Mouse (Mus musculus) monocyte, adult 5-6 weeks (primary cell): ENCODE measurements around the gene Crocc2. TPM values are rescaled to one million over a fixed set of nuclear protein-coding genes. Genes with fewer than 3 reads are reported as not detected.
A peak's percentile ranks its signal among the peaks of the same experiment; 100 is the strongest.

Source experiments
- ATAC-seq: fragments of 153-309, 156-312 bp; replicated peaks from 2 replicates; pipeline ENCODE4 v1.8.0; 2017; ENCODE audit warnings: mild to moderate bottlenecking; ENCODE audit not compliant: low TSS enrichment, insufficient number of reproducible peaks, severe bottlenecking, poor library complexity, low FRiP score
- total RNA-seq: library from RNA; stranded (forward); fragments of 200-1000, 200-491, 200-594 nt; gene quantifications from 3 replicates; pipeline ENCODE4 v1.2.3, GENCODE M21; 2017

Gene Crocc2
- total RNA-seq, 1 experiment from 2014 or later, result not detected

DNA sequence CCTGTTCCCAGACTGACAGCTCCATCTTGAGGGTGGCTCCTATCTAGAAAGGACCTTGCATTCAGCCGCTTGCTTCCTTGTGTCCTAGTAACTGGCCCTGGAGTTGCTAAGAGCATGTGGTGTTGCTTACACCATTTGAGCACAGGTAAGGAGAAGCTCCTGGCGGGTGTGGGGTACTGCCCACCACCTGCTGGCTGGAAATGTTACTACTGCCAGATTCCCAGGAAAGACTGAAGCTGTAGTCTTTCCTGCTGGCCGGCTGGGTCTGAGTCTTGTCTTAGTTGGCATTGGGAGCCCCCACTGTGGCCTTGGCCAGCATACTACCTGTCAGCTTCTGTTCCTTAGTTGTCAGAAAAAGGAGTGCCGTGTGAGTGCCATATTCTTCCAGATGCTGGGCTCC lies 69.7 kb downstream of the Crocc2 start:
- no peak for ATAC-seq

DNA sequence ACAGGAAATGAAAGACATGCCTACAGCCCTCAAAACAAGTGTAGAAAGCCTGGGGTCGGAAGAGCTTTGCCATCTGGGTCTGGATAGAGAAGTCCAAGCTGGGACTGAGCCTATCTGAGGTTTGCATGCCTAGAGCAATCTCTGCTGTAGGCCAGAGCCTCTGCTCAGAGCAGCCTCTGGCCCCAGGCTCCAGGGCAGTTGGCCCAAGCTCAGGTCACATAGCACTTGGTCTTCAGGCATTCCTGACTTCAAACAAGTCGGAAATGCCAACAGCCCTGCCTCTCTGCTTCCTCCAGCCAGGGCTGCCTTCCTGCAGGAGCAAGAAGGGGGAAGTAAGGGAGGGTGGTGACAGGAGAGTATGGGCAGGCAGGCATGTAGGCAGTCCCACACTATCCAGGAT lies 77.4 kb downstream of the Crocc2 start:
- ATAC-seq, result 0 out of 2 replicates have a peak, but pooled peaks have one; percentile 17

DNA sequence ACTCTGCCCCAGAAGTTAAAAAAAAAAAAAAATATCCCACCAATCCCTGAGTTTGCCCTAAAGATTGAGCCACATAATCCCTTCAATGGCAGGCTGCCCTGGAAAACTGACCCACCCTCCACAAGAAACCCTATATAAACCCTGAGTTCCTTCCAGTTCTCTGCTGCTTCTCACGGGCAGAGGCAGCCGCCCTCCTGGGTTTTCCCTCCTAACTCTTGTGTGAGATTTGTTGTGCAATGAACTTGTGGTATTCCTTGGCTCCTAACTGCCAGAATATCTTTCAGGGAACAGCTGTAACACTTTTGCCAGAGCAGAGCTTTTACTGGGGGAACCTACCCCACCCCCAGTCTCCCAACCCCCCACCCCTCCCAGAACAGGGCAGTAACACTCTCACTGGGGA lies 84.1 kb downstream of the Crocc2 start:
- no peak for ATAC-seq

DNA sequence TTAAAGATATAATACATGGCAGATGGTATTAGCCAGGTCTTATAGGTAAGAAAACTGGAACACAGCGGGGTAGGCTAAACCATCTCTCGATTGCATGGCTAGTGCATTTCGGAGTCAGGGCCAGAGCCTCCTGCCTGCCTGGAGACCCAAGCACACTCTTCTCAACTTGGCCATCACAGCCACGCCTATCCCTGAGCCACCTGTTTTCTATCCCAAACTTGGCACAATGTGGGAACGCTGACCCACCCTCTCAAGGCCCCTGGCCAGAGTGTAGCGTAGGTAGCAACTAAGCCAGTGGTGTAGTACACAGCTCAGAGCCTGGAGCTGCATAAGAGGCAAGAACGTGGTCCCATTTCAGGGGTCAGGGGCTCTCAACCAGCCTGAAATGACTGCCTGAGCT lies 87.2 kb downstream of the Crocc2 start:
- no peak for ATAC-seq

DNA sequence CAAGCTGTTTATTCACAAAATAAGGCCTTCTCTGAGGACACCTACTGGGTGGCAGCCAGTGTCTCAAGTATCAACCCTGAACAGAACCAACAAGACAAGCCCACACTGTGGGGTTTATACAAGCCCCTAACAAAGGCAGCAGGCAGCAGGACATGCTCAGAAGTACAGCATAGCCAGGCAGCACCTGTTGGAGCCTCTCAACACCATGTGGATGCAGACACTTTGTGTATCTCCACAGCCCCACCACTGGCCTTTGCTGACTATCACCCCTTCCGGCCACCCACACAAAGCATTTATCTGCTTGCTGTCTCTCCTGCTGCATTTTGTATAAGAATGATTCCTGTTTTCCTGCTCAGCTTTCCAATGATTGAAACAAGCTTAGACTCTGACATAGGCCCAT lies 89.0 kb downstream of the Crocc2 start:
- ATAC-seq, result no peak

DNA sequence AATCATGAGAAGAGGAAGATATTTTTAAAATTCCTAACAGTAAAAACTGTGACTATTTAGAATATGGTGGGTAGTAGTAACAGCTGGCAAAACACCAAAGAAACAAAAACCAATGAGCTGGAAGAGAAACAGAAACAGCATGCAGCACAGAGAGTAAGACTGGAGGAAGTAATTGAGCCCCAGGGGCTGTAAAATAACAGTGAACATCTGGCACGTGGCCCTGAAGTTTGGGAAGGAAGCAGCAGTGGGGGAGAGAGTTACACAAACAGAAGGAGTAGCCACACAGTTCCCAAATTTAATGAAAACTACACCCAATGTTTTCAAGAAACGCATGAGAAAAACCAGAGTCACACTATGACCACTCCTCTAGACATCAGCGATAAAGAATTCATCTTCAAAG lies 98.7 kb downstream of the Crocc2 start:
- ATAC-seq, result no peak

DNA sequence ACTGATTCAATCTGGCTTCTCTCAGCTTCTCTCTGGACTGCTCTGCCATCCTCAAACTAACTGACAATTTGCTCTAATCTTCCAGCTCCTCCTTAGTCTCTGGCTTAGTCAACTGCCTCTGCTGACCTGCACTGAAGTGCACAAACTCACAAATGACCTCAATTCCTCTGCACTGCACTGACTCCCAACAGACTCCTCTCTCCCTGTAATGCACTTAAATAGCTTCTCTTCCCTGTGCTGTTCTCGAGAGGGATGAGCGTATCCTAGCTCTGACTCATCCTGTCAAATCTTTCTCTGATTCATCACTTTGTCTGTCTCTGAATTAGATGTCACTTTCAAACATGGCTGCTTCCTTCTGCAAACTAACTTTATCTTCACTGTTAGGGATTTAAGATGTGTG lies 99.7 kb downstream of the Crocc2 start:
- no peak for ATAC-seq

DNA sequence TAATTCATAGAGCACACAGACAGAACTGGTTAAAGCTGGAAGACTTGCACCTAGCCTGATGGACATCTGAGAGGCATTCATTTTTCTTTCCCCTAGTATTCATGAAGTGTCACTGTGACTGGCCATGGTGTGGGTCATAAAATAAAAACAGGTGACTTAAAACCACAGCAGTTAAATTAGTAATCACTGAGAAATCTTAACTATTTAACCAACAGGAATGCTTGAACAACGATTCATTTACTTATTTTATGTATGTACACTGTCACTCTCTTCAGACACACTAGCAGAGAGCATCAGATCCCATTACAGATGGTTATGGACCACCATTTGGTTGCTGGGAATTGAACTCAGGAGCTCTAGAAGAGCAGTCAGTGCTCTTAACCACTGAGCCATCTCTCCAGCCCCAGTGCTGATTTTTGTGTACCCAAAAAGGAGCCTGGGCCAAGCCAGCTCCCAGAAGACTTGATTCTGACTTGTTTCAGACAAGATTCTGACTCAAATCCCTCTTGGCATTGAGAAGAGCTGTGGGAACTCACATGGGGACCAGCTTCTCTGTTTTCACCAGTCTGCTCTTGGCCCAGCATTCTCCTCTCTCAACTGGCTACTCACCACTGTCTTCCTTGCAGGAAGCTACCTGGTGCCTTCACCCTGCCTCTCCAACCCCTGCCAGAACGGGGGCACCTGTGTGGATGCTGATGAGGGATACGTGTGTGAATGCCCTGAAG lies 102.2 kb downstream of the Crocc2 start:
- ATAC-seq, result no peak

DNA sequence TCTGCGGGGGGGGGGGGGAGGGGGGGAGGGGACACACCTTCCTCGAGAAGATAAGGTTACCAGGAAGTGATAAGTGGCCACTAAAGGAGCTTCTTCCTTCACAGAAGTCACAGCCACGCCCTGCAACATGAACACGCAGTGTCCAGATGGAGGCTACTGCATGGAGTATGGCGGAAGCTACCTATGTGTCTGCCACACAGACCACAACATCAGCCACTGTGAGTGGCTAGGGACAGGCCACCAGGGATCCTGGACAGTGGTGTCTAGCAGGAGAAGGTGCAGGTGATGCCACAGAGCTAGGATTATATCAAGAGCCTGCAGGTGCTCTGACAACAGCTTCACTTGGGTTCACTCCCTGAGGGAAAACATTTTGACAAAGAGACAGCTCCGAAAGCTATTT lies 103.2 kb downstream of the Crocc2 start:
- ATAC-seq, result no peak

DNA sequence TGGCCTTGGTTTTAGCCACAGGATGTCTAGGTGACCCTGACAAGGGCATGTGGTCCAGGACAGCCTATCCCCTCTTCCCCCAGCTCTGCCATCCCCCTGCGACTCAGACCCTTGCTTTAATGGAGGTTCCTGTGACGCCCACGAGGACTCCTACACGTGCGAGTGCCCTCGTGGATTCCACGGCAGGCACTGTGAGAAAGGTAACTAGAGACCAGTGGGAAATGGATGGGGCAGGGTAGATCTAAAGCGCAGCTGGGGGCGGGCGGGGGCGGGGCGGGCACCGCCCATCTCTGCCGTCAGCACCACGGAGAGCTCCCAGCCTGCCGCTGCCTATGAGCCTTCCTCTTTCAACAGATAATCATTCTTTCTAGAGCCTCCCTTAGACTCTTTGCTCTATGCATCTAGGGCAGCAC lies 103.9 kb downstream of the Crocc2 start:
- no peak for ATAC-seq

DNA sequence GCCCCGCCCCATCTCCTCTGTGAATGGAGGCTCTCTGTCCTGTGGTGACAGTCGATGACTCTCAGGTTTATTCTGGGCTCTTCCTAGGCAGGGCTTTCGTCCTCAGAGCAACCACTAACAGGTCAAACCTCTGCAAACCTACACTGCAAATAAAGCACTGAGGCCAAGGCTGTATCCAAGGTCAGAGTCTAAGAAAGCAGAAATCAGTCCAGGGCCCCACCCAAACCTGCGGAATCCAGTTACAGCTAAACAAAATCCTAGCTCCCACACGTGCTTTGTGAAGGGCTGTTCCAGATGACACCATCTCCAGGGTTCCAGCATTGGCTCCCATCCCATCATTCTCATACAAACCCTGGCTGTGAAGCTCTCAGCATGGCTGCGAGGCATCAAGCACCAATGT lies 107.0 kb downstream of the Crocc2 start:
- no peak for ATAC-seq

DNA sequence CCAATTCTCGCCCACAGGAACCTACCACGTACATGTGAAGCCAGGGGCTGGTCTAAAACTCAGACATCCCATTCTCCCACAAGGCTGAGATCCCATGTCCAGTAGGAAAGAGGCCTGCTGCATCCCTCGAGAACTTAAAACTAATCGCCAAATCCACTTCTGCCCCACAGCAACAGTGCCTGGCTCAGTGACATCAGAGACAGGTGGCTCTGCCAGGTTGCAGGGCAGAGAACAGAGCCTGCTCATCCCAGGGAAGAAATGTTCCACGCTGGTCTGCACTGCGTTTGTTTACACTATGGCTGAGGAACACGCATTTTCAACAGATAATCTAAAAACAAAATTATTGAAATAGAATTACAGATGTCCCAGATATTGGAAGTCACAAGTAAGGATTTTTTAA lies 108.5 kb downstream of the Crocc2 start:
- no peak for ATAC-seq

Other genes starting within 250 kb of the Crocc2 start
- gene Capn10, start 234.3 kb upstream of the Crocc2 start, total RNA-seq, result 4.0 to 10.1 TPM (median 7.1 TPM) in 3 replicates
- 56.2 to 58.9 TPM (median 58.5 TPM) in 3 replicates for gene Gpr35, start 217.9 kb upstream of the Crocc2 start, total RNA-seq
- gene Aqp12, start 162.4 kb upstream of the Crocc2 start, total RNA-seq, result not detected in 3 replicates
- gene Kif1a, start 66.8 kb upstream of the Crocc2 start, total RNA-seq, result not detected in 3 replicates
- gene Agxt, start 33.5 kb upstream of the Crocc2 start, total RNA-seq, result not detected in 3 replicates
- gene 2310007B03Rik, start 7.8 kb upstream of the Crocc2 start, total RNA-seq, result not detected in 3 replicates
- 0.19 to 1.5 TPM (median 0.19 TPM) in 3 replicates for gene Sned1, start 67.1 kb downstream of the Crocc2 start, total RNA-seq
- gene Mterf4, start 137.2 kb downstream of the Crocc2 start, total RNA-seq, result 15.1 to 25.4 TPM (median 18.8 TPM) in 3 replicates
- 21.3 to 35.6 TPM (median 28.6 TPM) in 3 replicates for gene Ppp1r7, start 174.1 kb downstream of the Crocc2 start, total RNA-seq
- gene Pask, start 174.8 kb downstream of the Crocc2 start, total RNA-seq, result 0.85 to 1.6 TPM in 2 of 3 replicates, not detected in the other
- gene Ano7, start 205.2 kb downstream of the Crocc2 start, total RNA-seq, result not detected in 3 replicates